Mouse (Mus musculus): ENCODE data around the gene 9930111J21Rik1.
"Not testable (repeated sequence)": the region's sequence is repeated elsewhere in the genome, so short reads cannot be mapped to it uniquely, and the experiment has no call there.

Gene 9930111J21Rik1

GRCm38 (mm10) chr11:48979251-48979650 is at the start of gene 9930111J21Rik1:
9930111J21Rik1 (minus strand) TSS chr11:48979398.
- DNase-seq (ENCODE audit: low spot score) = not testable (repeated sequence)

- DNase-seq (ENCODE audit: low spot score) = not testable (repeated sequence)
Measured at GRCm38 (mm10) chr11:49012074-49012473, 32.9 kb upstream of the 9930111J21Rik1 start.

- not testable (repeated sequence) for DNase-seq (ENCODE audit: low spot score)
Measured at GRCm38 (mm10) chr11:49006785-49007184, 27.6 kb upstream of the 9930111J21Rik1 start.

DNA sequence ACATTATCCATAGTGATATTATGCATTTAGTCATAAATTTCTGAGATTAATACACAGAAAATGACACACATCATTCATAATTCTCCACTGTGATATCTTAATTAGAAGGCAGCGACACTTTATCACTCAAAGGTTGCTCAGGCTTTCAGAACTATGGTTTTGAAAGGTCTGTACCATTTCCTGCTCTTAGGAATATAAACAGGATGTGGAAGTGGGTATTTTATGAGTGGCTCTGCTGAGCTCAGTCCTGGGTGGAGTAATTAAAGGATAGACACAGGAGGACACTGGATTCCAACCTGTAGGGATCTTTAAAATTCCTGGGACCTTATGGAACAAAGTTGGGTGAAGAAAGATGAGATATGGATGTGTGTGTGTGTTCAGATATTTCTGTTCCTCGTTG is 27.1 kb upstream of the 9930111J21Rik1 start:
- DNase-seq (ENCODE audit: low spot score) = not testable (repeated sequence)

DNA sequence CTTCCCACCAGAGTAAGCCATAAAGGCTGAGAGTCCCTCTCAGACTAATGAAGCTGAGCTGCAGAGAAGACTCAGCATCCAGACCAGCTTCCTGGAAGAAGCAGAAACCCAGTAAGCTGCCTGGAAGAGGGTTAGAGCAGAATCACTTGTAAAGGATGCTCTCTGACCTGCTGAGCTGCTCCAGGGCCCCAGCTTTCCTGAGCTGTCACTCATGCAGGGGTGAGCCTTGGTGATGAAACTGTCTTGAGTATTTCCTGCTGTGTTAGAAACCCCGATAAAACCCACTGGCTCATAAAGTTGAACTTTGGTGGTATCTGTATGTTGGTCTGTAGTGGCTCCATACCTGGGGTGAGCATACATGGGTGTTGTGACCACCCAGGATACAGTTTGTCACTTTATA is 21.2 kb upstream of the 9930111J21Rik1 start:
- not testable (repeated sequence) for DNase-seq (ENCODE audit: low spot score)

DNA sequence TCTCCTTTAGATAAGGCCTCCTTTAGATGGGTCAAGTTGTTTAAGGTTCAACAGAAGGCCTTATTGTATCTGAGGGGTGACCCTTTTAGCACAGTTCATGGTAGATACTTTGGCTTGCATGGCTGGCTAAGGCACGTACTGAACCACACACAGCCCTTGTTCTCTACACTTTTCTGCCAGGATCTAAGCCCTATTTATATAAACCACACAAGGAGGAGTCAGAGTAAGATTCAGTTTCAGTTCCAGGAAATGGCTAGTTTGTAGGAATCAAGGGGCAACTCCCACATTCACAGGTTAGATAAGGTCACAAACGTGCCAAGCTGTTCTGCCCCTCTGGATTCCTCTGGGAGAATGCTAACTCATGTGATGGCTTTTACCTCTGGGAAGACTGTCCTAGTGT is 14.8 kb upstream of the 9930111J21Rik1 start, which contains the start of gene Tgtp1:
Tgtp1 (minus strand) TSS at position 155 of the 400 bp plus-strand sequence.
- DNase-seq (ENCODE audit: low spot score) = peak; percentile 9

GRCm38 (mm10) chr11:48993296-48993695 is 14.1 kb upstream of the 9930111J21Rik1 start:
- not testable (repeated sequence) for DNase-seq (ENCODE audit: low spot score)

GRCm38 (mm10) chr11:48991740-48992520 is 12.7 kb upstream of the 9930111J21Rik1 start, which contains the start of gene Gm12185:
Gm12185 (minus strand) TSS chr11:48992226.
- not testable (repeated sequence) for DNase-seq (ENCODE audit: low spot score)

GRCm38 (mm10) chr11:48989981-48990380 is 10.8 kb upstream of the 9930111J21Rik1 start:
- not testable (repeated sequence) for DNase-seq (ENCODE audit: low spot score)

DNA sequence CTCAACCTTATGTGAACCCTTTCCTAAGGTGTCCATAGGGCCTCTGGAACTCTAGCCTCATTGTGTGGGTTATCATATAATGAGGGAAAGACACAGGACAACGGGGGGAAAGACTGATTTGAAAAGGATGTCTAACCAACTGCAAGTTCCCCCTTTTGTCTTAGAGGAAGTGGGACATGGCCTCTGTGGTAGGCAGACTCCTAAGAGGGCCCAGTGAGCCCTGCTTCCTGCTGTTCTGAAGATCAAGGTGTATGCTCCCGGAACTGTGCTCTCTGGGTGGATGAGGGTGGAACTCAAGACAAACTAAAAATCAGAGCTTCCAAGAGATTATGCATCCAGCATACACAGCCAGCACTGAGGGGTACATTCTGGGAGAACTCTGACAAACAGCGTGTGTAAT is 9.0 kb upstream of the 9930111J21Rik1 start:
- not testable (repeated sequence) for DNase-seq (ENCODE audit: low spot score)

DNA sequence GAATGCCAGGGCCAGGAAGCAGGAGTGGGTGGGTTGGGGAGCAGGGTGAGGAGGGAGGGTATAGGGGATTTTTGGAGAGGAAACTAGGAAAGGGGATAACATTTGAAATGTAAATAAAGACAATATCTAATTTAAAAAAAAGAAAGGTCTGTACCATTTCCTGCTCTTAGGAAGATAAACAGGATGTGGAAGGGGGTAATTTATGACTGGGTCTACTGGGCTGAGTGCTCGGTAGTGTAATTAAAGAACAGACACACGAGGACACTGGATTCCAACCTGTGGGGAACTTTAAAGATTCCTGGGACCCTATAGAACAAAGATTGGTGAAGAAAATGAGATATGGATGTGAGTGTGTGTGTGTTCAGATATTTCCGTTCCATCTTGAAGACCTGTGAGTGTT is 3.6 kb upstream of the 9930111J21Rik1 start:
- not testable (repeated sequence) for DNase-seq (ENCODE audit: low spot score)

- not testable (repeated sequence) for DNase-seq (ENCODE audit: low spot score)
Measured at GRCm38 (mm10) chr11:48980052-48980451, 854 bp upstream of the 9930111J21Rik1 start.

GRCm38 (mm10) chr11:48978240-48978939 is 808 bp downstream of the 9930111J21Rik1 start, which contains the start of gene Olfr56:
Olfr56 (plus strand) TSS chr11:48978889.
- DNase-seq (ENCODE audit: low spot score) = not testable (repeated sequence)

- not testable (repeated sequence) for DNase-seq (ENCODE audit: low spot score)
Measured at GRCm38 (mm10) chr11:48974686-48975085, 4.5 kb downstream of the 9930111J21Rik1 start.

DNA sequence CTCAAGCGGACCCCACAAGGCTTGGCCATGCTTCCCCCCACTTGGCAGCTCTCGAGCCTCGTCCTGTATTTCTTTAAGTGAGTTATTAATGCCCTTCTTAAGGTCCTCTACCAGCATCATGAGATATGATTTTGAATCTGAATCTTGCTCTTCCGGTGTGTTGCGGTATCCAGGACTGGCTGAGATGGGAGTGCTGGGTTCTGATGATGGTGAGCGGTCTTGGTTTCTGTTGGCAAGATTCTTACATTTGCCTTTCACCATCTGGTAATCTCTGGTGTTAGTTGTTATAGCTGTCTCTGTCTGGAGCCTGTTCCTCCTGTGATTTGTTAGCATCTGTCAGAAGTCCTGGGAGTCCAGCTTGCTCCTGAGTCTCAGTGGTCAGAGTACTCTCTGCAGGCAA is 33.1 kb downstream of the 9930111J21Rik1 start, which contains the start of gene Psme2b:
Psme2b (minus strand) TSS at position 101 of the 400 bp plus-strand sequence.
- not testable (repeated sequence) for DNase-seq (ENCODE audit: low spot score)

GRCm38 (mm10) chr11:48939286-48939685 is 39.9 kb downstream of the 9930111J21Rik1 start:
- DNase-seq (ENCODE audit: low spot score) = not testable (repeated sequence)

DNA sequence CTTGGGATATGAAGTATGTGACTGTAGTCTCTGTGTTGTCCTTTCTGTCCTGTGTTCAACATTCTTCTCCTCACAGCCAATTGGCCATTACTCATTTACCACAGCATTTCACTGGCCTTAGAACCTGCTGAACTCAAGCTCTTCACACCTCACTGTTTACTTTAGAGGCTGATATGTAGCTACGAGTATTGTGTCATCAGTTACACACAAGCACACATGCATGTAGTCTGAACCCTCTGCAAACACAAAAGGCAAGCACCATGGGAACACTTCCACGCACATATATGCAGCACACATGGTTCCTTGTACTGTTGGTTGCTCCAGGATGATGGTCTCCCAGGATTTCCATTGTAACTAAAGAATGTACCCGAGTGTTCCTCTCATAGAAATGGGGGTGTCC is 43.9 kb downstream of the 9930111J21Rik1 start:
- DNase-seq (ENCODE audit: low spot score) = not testable (repeated sequence)

GRCm38 (mm10) chr11:48933923-48934322 is 45.3 kb downstream of the 9930111J21Rik1 start:
- not testable (repeated sequence) for DNase-seq (ENCODE audit: low spot score)

- DNase-seq (ENCODE audit: low spot score) = not testable (repeated sequence)
Measured at GRCm38 (mm10) chr11:48933422-48933821, 45.8 kb downstream of the 9930111J21Rik1 start.

- DNase-seq (ENCODE audit: low spot score) = not testable (repeated sequence)
Measured at GRCm38 (mm10) chr11:48928068-48928467, 51.1 kb downstream of the 9930111J21Rik1 start.

GRCm38 (mm10) chr11:48926437-48926836 is 52.8 kb downstream of the 9930111J21Rik1 start:
- DNase-seq (ENCODE audit: low spot score) = not testable (repeated sequence)

GRCm38 (mm10) chr11:48923818-48924217 is 55.4 kb downstream of the 9930111J21Rik1 start:
- not testable (repeated sequence) for DNase-seq (ENCODE audit: low spot score)

Measured in embryo, embryonic 10 days (tissue).